Mouse (Mus musculus): ENCODE results near the gene B3gnt2. TPM values are rescaled to one million over a fixed set of nuclear protein-coding genes. Genes with fewer than 3 reads are reported as not detected.

B3gnt2 gene
- 5.8 TPM for polyA plus RNA-seq (2014; fragmentation: Illumina TruSeq; extraction: RNeasy Lipid Tissue Mini Kit (QIAGEN cat#74804))

DNA sequence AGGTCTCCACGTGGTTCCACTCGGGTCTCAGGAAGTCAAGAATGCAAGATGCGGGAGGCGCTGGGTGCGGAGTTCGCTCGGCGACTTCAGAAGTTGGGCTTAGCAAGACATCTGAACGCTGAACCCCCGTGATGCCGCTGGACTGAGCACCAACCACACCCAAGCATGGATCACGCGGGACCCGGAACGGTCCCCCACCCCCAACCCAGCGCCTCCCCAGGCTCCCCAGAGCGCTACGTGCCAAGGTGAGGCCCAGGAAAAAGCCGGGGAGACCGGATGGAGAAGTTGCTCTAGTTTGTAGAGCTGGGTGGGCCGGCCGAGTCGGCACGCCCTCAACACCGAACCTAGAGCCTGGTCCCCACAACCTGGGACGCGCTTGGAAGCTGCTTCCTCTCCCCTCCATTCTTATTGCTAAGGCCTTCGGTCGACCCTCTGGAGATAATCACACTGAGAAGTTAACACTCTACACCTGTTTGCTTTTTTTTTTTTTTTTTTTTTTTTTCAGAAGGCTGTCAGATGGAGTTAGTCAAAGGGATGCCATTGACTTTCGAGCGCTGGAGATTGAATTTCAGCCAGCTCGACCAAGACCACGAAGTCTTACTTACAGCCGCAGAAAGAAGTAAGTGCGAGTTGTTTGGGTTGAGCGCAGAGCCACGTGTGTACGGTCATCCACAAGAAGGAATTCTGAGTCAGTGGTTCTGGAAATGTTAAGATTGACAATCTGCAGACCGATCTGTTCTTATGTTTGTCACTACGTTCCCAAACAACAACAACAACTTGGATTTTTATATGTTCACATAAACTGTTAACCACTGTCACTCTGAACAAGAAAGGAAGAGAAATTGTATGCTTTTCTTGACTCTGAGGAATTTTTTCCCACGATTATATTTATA lies at the start of gene B3gnt2:
B3gnt2 (minus strand) TSS at position 627 of the 893 bp plus-strand sequence.

Other genes with a start within 250 kb of the B3gnt2 start
- 37.6 TPM for gene Zrsr1, start 111.0 kb upstream of the B3gnt2 start, polyA plus RNA-seq (2014; fragmentation: Illumina TruSeq; extraction: RNeasy Lipid Tissue Mini Kit (QIAGEN cat#74804))
- 46.2 TPM for gene Gm28048, start 121.1 kb upstream of the B3gnt2 start, polyA plus RNA-seq (2014; fragmentation: Illumina TruSeq; extraction: RNeasy Lipid Tissue Mini Kit (QIAGEN cat#74804))
- gene Commd1, start 121.4 kb upstream of the B3gnt2 start, polyA plus RNA-seq (2014; fragmentation: Illumina TruSeq; extraction: RNeasy Lipid Tissue Mini Kit (QIAGEN cat#74804)) = 51.0 TPM
- gene Cct4, start 129.6 kb upstream of the B3gnt2 start, polyA plus RNA-seq (2014; fragmentation: Illumina TruSeq; extraction: RNeasy Lipid Tissue Mini Kit (QIAGEN cat#74804)) = 645 TPM
- 13.3 TPM for gene Fam161a, start 146.6 kb upstream of the B3gnt2 start, polyA plus RNA-seq (2014; fragmentation: Illumina TruSeq; extraction: RNeasy Lipid Tissue Mini Kit (QIAGEN cat#74804))

All from ovary, adult 10 weeks (tissue).